Mouse (Mus musculus): ENCODE measurements around the gene Gm3839.
"Not testable (repeated sequence)": the region's sequence is repeated elsewhere in the genome, so short reads cannot be mapped to it uniquely, and the experiment has no call there.

GRCm38 (mm10) chr14:11287956-11288355, 68.6 kb downstream of the Gm3839 start:
- TF ChIP-seq POLR2A, CTCF (IDR thresholded peaks at IDR 0.05; ENCODE audit: insufficient read depth, low read depth, low read length): not testable (repeated sequence)

Data from olfactory bulb, adult 2 months (tissue).